Mouse (Mus musculus): ENCODE results near the gene Erbb2. TPM values are rescaled to one million over a fixed set of nuclear protein-coding genes. Genes with fewer than 3 reads are reported as not detected.

Erbb2 gene
- total RNA-seq, 1 experiment from 2014 or later, result 5.9 TPM

DNA sequence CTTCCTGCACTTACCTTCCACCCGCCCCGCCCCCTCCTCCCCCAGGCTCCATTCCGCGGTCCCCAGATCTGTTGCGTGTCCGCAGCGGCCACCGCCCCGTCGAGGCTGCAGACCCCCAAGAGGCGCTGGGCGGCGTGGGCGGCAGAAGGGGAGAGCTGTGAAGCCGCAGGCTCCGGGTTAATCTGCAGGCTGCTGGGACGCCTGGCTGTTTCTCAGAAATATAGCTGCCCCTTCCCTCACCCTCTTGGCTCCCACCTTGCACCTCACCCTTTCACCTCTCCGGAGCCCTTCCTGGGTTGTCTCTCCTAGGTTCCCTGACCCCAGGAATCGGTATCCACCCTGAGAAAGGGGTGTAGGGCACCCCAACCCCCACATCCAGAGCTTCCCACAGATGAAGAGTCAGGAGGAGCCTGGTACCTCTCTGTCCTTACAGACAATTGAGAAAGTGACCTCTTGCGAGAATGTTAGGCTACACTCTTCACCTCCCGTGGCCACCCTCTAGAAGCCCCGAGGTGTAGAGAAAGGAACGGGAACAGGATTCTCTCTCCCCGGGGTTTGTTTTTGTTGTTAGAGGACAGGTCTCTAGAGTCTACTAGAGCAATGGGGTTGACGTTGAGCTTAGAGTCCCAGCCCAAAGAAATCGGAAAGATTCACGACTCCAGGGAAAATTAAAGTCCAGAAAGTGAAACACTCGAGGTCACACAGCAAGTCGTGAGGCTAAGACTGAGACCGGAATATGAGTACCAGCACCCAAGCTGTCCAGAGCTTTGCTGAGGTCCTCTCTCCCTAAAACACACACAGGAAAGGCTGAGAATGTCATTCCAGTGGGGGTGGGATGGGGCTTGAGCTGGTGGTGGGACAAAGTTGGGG, 46.1 kb downstream of the Erbb2 start:
- peak; percentile 34 for DNase-seq

DNA sequence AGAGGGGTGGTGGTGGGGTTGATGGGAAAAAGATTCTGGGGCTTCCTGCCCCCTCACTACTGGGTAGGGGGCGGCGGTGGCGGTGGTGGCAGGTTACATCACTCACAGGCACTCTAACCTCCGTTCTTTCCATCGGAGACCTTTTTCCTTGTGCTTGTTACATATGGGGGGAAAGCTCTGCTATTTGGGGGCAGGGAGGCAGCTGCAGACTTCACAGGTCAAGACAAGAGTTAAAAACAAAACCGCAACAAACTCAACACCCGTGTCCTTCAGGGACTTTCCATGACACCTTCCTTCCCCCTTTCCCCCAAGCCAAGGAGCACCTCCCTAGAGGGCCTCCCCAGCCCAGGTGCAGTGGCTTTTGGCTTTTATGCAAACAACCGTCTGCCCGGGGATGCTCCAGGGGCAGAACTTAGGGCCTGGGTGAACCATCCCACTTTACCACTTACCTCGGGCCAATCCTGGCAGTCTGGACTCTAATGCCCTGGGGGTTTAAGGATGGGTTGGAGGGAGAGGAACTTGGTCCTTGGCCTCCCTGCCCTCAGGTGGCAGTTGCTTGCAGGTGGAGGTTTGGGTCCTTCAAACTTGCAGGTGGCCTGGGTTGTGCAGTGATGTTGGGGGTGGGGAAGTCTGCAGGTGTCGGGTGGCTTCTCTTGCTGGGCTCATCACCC, 46.9 kb downstream of the Erbb2 start:
- DNase-seq, result no peak

DNA sequence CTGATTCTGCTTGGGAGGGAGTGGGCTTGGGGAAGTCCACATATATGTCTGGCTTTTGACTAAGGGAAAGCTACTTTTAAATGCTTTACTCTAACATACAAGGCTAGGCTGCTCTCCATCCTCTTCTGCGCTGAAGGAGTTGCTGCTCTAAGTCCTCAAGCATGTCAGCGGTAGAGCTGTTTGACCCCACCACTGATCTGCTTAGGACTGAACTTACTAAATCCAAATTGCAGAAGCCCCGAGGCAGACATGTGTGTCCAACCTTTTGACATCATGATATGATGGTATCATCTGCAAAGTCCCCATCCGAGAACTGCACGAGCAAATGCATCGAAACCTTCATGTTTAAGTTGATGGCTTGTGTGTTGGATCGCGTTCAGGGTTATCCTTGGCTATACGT, 47.6 kb downstream of the Erbb2 start:
- DNase-seq, result no peak

DNA sequence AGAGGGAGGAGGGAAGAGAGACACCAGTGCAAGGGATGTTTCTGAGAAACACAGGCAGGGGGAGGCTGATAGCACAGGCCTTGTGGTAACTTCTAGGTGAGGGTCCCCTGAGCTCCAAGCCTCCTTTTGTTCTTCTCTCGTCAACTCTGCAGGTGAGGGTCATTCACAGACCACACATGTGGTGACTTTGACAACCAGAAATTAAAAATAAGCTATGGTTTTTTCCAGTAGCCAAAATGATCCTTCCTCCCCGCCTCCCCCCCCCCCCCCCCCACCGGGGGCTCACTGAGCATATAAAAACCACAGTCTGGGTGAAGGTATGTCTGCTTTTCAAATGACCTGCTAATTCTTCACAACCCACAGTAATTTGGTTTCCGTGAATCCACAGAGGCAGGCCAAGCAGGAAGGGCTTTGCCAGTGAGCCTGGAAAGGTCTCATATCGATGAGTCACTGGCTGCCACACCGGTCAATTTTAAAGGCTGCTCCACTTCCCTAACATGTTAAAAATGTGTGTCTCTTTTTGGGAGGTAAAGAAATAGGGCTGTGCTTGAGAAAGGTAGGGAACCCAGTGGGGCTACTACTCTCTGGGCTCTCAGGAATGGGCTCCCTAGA, 48.9 kb downstream of the Erbb2 start:
- no peak for DNase-seq

DNA sequence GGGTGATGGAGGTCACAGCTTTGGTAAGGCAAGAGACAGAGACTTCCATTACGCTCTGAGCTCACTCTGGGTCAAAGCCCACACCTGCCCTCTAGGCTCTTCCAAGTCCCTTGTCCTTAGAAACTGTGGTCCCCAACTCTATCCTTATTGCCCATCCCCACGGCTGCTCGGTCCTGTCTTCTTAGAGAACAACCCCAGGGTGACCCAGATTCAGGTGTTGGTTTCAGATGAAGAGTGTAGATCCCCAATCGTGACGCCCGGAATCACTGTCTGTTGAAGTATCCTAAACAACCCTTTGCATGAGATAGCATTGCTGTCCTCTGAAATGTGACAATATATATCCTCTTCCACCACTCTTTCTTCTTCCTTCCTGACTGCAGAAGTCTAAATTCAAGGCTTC, 50.0 kb downstream of the Erbb2 start:
- DNase-seq, result no peak

DNA sequence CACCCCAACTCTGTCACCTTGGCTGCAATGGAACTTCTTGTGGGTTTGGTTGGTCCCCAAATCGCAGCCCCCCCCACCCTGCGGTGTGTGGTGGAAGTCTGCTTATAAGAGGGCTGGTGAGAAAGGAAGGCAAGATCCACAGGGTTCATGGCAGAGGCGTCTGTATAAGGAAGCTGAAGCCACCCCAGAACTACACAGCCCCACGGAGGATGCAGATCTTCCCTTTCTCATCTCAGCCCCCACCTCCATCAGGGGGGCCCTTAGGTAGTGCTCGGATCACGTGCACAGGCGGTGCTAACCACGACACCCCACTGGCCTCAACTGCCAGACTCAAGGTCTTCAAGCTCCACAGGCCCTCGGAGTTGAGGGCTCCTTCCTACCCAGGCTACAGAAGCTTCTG, 51.6 kb downstream of the Erbb2 start:
- DNase-seq, result no peak

DNA sequence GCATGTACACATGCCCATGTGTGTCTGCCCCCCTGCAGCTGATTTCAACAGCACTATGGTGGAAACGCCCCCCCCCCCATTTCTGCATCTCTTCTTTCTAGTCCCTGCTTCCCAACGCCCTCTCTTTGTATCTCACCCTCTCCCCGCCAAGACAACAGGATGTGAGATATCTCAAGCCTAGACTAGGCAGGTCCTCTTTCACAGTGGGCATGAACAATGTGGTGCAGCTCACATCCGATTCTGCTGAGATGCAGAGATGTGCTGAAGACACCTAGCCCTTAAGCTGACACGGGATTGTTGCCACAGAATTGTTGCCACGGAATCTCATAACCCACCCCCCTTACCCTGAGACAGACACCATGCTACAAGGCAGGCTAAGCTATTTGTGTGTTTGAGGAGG, 52.2 kb downstream of the Erbb2 start:
- DNase-seq, result no peak

DNA sequence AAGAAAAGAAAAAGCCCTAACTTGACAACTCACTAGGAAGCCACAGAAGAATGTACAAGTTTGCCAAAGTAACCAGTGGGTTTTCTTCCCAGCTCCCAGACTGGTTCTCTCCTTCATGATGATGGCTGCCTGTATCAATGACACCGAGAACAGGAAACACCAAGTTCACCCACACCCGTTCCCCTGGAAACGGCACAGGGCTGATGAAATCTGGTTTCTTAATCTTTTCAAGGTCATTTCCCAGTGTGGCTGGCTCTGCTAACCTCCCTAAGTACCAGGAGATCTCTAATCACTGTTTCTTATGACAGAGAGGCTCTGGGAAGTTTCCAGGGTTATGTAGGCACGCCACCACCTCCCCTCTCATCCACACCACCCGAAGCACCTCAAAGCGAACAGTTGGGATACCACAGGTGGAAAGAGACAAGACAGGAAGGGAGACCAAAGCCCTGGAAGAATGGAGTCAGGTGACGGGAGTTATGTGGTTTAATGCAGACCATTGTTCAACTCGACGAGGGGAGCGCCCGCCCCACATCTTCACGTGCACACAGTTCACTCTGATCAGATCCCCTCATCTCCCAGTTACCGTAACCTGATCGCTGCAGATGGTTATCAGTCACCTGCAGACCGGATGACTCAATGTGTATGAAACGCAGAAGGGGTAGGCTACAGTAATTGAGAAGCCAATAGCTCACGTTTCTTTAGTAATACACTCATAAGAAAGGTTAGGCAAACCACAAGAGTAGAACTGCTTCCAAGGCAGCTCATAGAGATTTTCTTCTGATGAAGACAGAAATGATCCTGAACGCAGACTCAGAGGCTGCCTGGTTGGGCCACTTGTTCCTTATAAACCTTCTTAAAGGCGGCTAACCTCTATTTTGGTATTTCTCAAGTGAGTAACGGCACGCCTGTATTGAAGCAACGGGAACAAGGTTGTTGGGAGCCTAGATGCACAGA, 57.8 kb downstream of the Erbb2 start:
- DNase-seq, result peak; percentile 59

DNA sequence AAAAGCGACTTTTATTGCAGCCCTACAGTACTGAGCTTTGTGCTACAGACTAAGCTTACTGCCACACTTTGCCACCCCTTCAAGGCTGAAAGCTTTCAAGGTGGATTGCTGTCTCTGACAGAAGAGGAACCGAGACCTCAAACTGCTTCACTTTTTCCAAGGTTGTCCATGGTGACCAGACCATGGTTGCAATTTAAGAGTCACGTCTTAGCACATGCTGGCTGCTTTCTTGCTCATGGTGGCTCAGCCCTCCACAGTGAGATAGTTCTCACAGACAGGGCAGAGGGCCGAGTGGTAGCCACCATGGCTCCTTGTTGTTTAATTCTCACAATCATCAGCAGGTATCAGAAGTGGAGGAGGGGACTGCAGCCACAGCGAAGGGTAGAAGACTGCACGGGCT, 58.5 kb downstream of the Erbb2 start:
- DNase-seq, result no peak

DNA sequence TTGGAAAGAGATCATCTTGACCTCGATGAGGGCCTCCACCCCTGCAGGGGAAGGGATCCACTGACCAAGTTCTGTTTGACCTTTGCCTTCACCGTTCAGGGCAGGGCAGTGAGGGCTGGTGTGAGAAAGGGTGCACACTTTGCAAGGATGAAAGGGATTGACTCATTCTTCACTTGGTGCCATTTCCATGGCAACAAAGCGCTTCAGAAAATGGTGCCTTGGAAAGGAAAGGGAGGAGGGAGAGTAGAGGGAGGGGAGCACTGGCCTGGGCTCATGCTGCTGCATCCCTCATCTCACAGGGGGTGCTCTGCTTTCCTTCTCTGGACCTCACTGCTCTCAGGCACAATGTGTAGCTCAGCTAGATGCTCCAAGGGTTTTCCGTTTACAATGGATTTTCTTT, 60.4 kb downstream of the Erbb2 start:
- DNase-seq, result no peak

DNA sequence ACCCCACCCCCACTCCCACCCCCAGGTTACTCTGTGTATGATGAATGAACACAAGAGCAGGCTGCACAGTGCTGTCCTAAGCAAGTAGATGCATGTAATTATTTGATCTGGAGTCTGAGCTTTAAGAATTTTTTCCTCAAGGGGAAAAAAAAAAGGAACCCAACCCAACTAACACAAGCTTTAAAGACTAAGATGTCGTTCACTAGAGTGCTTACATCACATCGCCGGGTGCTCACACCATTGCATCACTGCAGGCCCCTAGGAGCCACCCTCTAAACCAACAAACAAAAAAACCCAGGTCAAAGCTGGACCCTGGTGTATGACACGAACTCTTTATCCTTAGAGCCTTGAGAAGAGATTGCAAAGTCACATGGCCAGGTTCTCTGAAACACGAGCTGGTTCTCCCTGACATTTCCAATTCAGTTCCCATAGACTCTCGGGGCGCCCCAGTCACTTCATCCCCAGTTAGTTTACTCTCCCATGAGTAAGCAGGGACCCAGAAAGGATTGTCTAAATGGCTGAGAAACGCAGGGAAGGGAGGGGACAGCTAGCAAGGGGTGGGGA, 61.7 kb downstream of the Erbb2 start:
- no peak for DNase-seq

DNA sequence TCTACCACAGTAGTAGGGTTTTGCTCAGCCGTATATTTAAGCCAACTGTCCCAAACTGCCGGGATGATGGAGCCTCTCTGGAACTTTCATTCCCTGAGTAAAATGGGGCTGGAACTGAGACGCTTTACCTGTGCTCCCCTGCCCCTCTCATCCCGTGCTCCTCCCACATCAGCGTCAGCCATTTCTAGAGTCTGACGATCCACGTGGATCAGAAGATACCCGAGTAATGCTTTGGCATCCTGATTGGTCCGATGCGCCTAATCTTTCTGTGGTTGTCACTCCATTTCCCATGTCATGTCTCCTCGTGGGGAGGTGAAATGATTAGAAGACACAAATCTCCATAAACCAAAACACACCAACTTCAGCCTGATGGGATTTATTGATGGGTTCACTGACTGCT, 62.7 kb downstream of the Erbb2 start:
- no peak for DNase-seq

DNA sequence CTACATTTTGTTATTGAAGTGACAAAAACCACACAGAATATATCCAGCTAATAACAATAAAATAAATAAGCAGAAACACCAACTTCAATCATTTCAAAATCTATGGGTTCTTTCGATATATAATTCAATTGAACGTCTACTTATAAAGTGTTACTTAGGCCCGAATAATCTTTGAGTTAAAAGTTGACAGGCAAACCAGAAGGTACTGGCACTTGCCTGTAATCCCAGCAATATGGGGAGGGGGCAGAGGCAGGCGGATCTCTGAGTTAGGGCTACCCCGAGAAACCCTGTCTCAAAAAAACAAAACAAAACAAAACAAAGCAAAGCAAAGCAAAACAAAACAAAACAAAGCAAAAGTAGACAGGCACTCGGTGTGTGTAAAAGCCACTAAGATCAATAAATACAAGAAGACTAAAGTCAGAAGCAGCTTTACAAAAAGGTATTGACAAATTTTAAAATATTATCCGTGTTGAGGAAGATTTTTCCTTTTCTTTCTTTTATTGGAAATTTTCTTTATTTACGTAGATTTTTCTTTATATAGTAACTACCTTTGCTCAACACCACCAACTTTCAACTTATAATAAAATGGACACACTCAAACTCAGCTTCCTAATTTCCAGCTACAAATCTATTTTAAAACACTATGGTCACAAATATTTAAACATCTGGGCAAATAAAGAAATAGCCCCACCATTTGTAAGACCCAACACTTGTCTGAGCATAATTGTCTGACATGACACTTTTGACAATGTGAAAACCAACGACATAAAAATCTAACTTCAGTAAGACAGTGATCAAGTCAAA, 63.6 kb downstream of the Erbb2 start:
- DNase-seq, result no peak

DNA sequence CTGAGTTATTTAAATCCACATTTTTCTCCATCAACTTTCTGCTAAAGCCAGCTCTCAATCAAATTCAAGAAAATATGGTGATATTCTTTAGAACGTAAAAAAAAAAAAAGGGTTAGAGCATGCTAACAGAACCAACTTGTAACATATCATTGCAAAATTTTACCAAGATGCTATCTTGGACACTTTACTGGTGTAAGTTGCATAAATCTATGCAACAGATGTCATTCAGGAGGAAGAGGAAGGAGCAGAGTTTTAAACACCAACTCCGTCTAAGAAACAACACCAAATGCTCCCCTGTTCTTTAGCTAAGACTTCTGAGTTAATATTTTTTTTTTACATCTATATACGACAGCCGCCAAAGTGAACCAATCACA, 64.2 kb downstream of the Erbb2 start:
- DNase-seq, result no peak

DNA sequence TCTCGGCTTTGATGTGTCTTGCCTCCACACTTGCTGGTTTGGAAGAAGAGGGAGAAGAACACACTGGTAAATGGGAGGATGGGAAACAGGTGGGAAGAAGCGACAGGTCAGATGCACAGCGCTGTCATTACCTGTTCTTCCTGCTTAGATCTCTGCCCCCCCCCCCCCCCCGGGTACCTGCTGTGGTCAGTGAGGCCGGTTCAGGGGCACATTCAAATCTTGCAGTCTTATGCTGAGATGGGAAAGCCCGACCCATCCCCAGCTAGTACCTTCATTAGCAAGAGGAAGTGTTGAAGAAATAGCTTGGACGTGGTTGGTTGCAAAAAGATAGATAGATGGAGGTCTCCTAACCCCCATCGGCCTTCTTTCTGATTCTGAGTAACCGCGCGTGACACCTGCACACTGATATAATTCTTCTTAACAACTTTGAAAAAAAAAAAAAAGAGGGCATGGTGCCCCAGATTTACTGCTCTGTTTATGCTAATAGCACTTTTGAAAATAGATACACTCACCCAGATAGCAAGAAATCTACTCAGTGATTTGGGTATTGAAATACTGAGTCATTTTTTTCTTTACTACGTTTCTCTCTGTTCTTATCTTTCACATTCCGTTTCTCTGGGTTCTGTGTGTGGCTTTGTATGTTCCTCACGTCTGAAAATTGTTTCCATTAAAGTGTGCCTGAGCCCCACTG, 64.9 kb downstream of the Erbb2 start:
- no peak for DNase-seq

DNA sequence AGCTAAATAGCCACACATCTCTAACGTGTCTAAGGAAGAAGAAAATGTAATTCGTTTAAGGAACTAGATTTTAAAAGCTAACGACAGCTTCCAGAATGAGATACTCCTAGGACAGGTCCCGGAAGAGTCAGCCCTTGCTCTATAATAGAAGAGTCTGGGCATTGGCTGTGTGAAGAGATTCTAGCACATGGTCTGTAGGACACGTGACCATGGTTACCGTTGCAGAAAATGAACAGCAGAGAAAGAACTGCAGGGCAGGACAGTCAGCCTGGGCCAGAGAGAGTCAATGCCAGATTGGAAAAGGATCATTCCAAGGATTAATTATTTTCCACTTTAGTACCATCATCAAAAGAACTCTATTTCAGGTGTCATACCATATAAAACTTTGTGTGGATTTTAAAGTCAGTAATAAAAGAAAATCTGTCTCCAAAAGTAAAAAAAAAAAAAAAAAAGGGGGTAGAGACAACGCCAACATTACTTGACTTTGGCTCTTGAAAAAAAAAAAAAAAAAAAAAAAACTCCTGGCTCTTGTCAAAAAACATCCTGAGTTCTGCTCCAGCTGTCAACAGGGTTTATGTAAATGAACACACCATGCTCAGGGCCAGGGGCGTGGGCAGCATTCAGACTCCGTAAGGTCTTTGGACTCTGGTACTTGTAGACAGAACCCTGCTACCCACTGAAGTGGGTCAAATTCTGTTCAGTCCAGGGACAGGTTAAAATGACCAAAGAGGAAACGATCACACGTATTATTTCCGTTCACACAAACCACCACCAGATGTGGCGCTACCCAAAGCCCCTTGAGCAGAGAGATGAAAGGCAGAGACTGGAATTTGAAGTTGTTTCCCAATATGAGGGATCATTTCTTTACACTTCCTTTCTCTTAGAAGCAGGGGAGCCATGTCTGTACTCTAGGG, 67.0 kb downstream of the Erbb2 start:
- no peak for DNase-seq

DNA sequence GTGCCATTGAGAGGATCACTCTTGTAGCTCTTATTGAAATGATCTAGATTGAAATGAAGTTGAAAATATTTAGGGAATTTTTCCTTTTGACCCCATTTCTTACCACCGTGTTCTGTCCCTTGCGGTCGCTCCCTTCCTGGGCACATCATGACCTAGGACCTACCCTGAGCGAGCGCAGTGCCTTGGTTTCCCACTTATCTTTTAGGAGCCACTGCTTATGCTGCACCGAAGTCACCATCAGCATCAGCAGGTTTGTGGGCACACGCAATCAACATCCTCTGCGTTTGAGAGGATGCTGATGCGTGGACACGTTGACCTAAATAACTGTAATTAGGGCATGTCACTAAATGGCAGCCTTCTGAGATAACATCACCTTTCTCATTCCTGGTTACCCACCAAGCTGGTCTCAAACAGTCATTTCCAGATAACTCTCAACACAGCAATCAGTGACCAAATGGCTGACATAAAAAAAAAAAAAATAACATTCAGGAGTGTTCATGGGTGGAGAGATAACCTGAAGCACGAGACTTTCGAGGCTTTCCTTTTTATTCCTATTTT, 67.7 kb downstream of the Erbb2 start:
- no peak for DNase-seq

DNA sequence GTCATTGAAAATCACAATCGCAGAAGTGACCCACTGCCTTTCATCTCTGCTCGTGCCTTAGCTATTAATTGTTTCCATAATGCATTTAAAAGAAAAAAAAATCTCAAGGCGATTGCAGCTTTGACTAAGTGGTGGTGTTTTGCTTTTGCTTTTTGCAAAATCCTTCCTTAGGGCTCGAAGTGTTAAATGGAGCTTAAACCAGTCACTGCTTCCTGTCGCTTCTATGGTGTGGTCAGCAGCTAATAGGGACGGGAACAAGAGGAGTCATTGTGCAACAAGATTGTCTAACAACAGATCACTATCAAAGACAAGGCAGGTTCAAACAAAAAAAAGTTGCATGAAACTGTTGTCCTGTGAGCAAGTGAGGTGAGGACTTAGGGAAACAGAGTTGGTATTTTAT, 69.0 kb downstream of the Erbb2 start:
- DNase-seq, result no peak

DNA sequence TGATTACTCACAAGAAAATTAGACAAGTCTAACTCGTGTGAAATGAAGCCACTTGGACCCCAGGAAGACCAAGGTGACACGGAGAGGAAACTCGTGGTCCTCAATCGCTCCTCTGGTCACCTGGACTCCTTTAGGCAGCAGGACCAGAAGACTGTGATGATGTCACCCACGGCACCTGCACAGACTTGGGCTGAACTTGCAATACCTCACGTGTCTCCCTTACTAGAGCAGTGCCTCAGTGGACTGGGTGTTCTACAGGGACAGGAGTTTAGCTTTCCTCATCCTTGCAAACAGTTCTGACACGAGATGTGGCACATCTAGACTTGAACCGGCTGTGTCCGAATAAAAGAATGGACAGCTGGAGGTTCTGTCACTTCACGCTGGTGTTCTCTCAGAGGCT, 69.8 kb downstream of the Erbb2 start:
- no peak for DNase-seq
